8 mouse cellular contexts compared by ENCODE assay signal in the genomic region with DNA sequence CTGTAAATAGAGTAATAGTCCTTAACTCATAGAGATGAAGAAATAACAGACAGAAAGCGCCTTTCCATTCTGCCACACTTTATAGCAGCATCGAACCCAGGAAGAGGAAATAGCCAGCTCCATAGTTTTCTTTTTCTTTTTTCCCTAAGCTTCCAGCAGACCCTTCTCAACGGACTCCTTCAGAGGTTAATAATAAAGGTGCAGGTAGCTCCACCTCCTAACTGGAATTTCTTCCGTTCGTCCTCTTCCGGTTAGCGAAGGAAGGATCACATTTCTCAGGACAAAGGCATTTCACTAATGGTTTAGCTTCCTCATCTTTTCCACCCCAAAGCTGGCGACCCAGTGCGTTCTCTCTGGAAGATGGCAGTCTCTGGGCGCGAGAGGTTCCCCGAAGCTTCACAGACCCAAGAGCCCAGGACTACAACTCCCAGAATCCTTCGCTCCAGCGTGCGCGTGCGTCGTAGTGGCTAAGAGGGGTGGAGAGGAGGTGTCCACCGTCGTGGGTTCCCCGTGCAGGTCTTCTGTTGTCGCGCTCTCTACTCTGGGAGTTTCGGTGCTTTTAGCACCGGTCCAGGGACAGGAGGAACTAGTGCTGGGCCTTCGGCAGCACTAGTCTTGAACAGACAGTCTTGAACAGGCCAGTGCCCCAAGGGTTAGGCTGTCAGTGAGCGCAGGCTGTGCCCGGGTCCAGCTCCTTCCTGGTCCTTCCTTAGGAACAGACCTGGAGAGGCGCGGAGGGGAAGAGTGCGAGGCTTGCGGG. TPM values are rescaled to one million over a fixed set of nuclear protein-coding genes. Genes with fewer than 3 reads are reported as not detected.
DNase-seq lines count a peak whose midpoint lies in the region; ATAC-seq lines count a peak whose summit lies in the region.

Pex26 (plus strand) TSS at position 254 of the 760 bp plus-strand sequence.

- H3K36me3 ChIP-seq in hindbrain, embryonic 15.5 days = peaks cover 18% of the 10 kb centered on the region; the same call in 1 of the 2 replicates

- peak; percentile 93 for ATAC-seq in hindbrain, embryonic 15.5 days (ENCODE audit: low FRiP score, low read depth)

- peaks cover 27% of the 10 kb centered on the region for H3K4me1 ChIP-seq in hindbrain, embryonic 15.5 days (replicated peaks)

- H3K27ac ChIP-seq in hindbrain, embryonic 15.5 days (replicated peaks) = peak within 1 kb of the TSS; percentile 93

- 1% methylated on average over 32 of the region's 32 CpGs for WGBS in hindbrain, embryonic 15.5 days

- peak within 1 kb of the TSS; percentile 91 for H3K4me2 ChIP-seq in hindbrain, embryonic 15.5 days

- H3K27me3 ChIP-seq in hindbrain, embryonic 15.5 days = no peaks in the 10 kb centered on the region

- H3K4me3 ChIP-seq in hindbrain, embryonic 15.5 days = peak within 1 kb of the TSS; percentile 59

- H3K9me3 ChIP-seq in hindbrain, embryonic 15.5 days = no peaks in the 10 kb centered on the region

- peak within 1 kb of the TSS; percentile 76 for H3K9ac ChIP-seq in hindbrain, embryonic 15.5 days

- DNase-seq in R1 (ENCODE audit: low read depth, low spot score) = peak; percentile 94
- DNase-seq in cerebellum, postnatal 25 days = peak; percentile 93 to 94
- DNase-seq in frontal cortex, postnatal 36 days (ENCODE audit: low spot score in 2 of 2) = peak; percentile 92 to 94
- DNase-seq in left cerebral cortex, adult 11 months (ENCODE audit: low spot score) = peak; percentile 83
- DNase-seq in lung, postnatal 4 days = peak; percentile 91 to 94
- peak; percentile 89 for DNase-seq in retina, postnatal 7 days (ENCODE audit: low read depth, low spot score)
- DNase-seq in urinary bladder, adult 2 months (ENCODE audit: low spot score) = peak; percentile 83

RNA-seq across cellular contexts. Expression of gene Pex26, which starts in this region (rescaled TPM):
- 15.1 and 16.0 TPM in 2 replicates for polyA plus RNA-seq in hindbrain, embryonic 15.5 days (2015; fragmentation: Nextera tagmentation; extraction: Ambion mirVana)
- 14.7 and 17.2 TPM in 2 replicates for polyA plus RNA-seq in urinary bladder, adult 2 months (2012; rRNA removed)

Comparison
In these comparisons a context has a peak if more than half of its experiments do, and no peak if none do; other contexts are left out.
1. Peak in every context shown above with its lines: DNase-seq, ATAC-seq, H3K4me3 ChIP-seq and H3K27ac ChIP-seq.